Mouse (Mus musculus): ENCODE measurements around the gene Allc. TPM values are rescaled to one million over a fixed set of nuclear protein-coding genes. Genes with fewer than 3 reads are reported as not detected.

The Allc gene
- polyA plus RNA-seq, 1 experiment: not detected

GRCm38 (mm10) chr12:28617297-28617696 is 35.0 kb upstream of the Allc start:
- Histone ChIP-seq H3K4me3 (no peak overlapping the region), H3K4me2 (ENCODE audit: low read depth) (no peak overlapping the region), H3K79me2 (ENCODE audit: control insufficient read depth, insufficient read depth) (no peaks in the 10 kb centered on the region), H3ac (ENCODE audit: control insufficient read depth, insufficient read length) (no peak overlapping the region), H3K27me3 (ENCODE audit: control insufficient read depth, insufficient read depth, insufficient read length) (peaks cover 5% of the 10 kb centered on the region), H3K36me3 (ENCODE audit: control insufficient read depth, insufficient read depth) (no peaks in the 10 kb centered on the region)
- no peak for TF ChIP-seq CEBPB (IDR thresholded peaks at IDR 0.05; ENCODE audit: insufficient read depth, poor library complexity, severe bottlenecking)
- no peak for TF ChIP-seq MYOG (IDR thresholded peaks at IDR 0.05; ENCODE audit: control insufficient read depth in 1 of 3, insufficient read depth in 1 of 3, insufficient read length in 2 of 3, low read depth in 2 of 3)
- no peak for TF ChIP-seq SRF (IDR thresholded peaks at IDR 0.05; ENCODE audit: control insufficient read depth, insufficient read length, low read depth)
- TF ChIP-seq POLR2AphosphoS2 (IDR thresholded peaks at IDR 0.05; ENCODE audit: insufficient read length, low read depth): no peak
- TF ChIP-seq USF1 (IDR thresholded peaks at IDR 0.05; ENCODE audit: low read depth): no peak
- no peak for TF ChIP-seq MYOD1 (IDR thresholded peaks at IDR 0.05; ENCODE audit: control insufficient read depth in 1 of 3, insufficient read length in 2 of 3, low read depth in 2 of 3)
- no peak for TF ChIP-seq E2F4 (IDR thresholded peaks at IDR 0.05; ENCODE audit: insufficient read depth)
- TF ChIP-seq POLR2A (IDR thresholded peaks at IDR 0.05; ENCODE audit: insufficient read length, low read depth): no peak
- no peak for TF ChIP-seq TCF12 (IDR thresholded peaks at IDR 0.05; ENCODE audit: insufficient read depth, poor library complexity, severe bottlenecking)
- TF ChIP-seq MAX (IDR thresholded peaks at IDR 0.05; ENCODE audit: low read depth): no peak
- no peak for TF ChIP-seq REST (IDR thresholded peaks at IDR 0.05; ENCODE audit: insufficient read depth, insufficient read length)
- TF ChIP-seq TCF3 (IDR thresholded peaks at IDR 0.05; ENCODE audit: insufficient read length, low read depth): no peak

GRCm38 (mm10) chr12:28614401-28614800 is 32.1 kb upstream of the Allc start:
- Histone ChIP-seq H3K79me2 (ENCODE audit: control insufficient read depth, insufficient read depth) (no peaks in the 10 kb centered on the region), H3ac (ENCODE audit: control insufficient read depth, insufficient read length) (no peak overlapping the region), H3K4me2 (ENCODE audit: low read depth) (no peak overlapping the region), H3K4me3 (no peak overlapping the region), H3K27me3 (ENCODE audit: control insufficient read depth, insufficient read depth, insufficient read length) (no peaks in the 10 kb centered on the region), H3K36me3 (ENCODE audit: control insufficient read depth, insufficient read depth) (no peaks in the 10 kb centered on the region)
- TF ChIP-seq SRF (IDR thresholded peaks at IDR 0.05; ENCODE audit: control insufficient read depth, insufficient read length, low read depth) (no peak), MYOG (IDR thresholded peaks at IDR 0.05; ENCODE audit: control insufficient read depth in 1 of 3, insufficient read depth in 1 of 3, insufficient read length in 2 of 3, low read depth in 2 of 3) (no peak)

- H3K36me3 ChIP-seq (ENCODE audit: control insufficient read depth, insufficient read depth): no peaks in the 10 kb centered on the region
- H3K4me2 ChIP-seq (ENCODE audit: low read depth): no peak overlapping the region
- no peak overlapping the region for H3K4me3 ChIP-seq
- no peak overlapping the region for H3ac ChIP-seq (ENCODE audit: control insufficient read depth, insufficient read length)
- peaks cover 9% of the 10 kb centered on the region for H3K27me3 ChIP-seq (ENCODE audit: control insufficient read depth, insufficient read depth, insufficient read length)
- no peaks in the 10 kb centered on the region for H3K79me2 ChIP-seq (ENCODE audit: control insufficient read depth, insufficient read depth)
- no peak for TF ChIP-seq CEBPB (IDR thresholded peaks at IDR 0.05; ENCODE audit: insufficient read depth, poor library complexity, severe bottlenecking)
- TF ChIP-seq MYOD1 (IDR thresholded peaks at IDR 0.05; ENCODE audit: control insufficient read depth in 1 of 3, insufficient read length in 2 of 3, low read depth in 2 of 3): no peak
- TF ChIP-seq POLR2A (IDR thresholded peaks at IDR 0.05; ENCODE audit: insufficient read length, low read depth): no peak
Measured at GRCm38 (mm10) chr12:28612391-28612790, 30.1 kb upstream of the Allc start.

- H3K4me2 ChIP-seq (ENCODE audit: low read depth): no peak overlapping the region
- H3ac ChIP-seq (ENCODE audit: control insufficient read depth, insufficient read length): no peak overlapping the region
- no peaks in the 10 kb centered on the region for H3K36me3 ChIP-seq (ENCODE audit: control insufficient read depth, insufficient read depth)
- H3K79me2 ChIP-seq (ENCODE audit: control insufficient read depth, insufficient read depth): no peaks in the 10 kb centered on the region
- H3K27me3 ChIP-seq (ENCODE audit: control insufficient read depth, insufficient read depth, insufficient read length): peaks cover 14% of the 10 kb centered on the region
- TF ChIP-seq USF1 (IDR thresholded peaks at IDR 0.05; ENCODE audit: low read depth): no peak
- no peak for TF ChIP-seq TCF12 (IDR thresholded peaks at IDR 0.05; ENCODE audit: insufficient read depth, poor library complexity, severe bottlenecking)
- TF ChIP-seq REST (IDR thresholded peaks at IDR 0.05; ENCODE audit: insufficient read depth, insufficient read length): no peak
- no peak for TF ChIP-seq POLR2AphosphoS2 (IDR thresholded peaks at IDR 0.05; ENCODE audit: insufficient read length, low read depth)
- no peak for TF ChIP-seq SRF (IDR thresholded peaks at IDR 0.05; ENCODE audit: control insufficient read depth, insufficient read length, low read depth)
- no peak for TF ChIP-seq TCF3 (IDR thresholded peaks at IDR 0.05; ENCODE audit: insufficient read length, low read depth)
- TF ChIP-seq CEBPB (IDR thresholded peaks at IDR 0.05; ENCODE audit: insufficient read depth, poor library complexity, severe bottlenecking): no peak
- TF ChIP-seq MYOG (IDR thresholded peaks at IDR 0.05; ENCODE audit: control insufficient read depth in 1 of 3, insufficient read depth in 1 of 3, insufficient read length in 2 of 3, low read depth in 2 of 3): no peak
- no peak for TF ChIP-seq POLR2A (IDR thresholded peaks at IDR 0.05; ENCODE audit: insufficient read length, low read depth)
- TF ChIP-seq MAX (IDR thresholded peaks at IDR 0.05; ENCODE audit: low read depth): no peak
- TF ChIP-seq E2F4 (IDR thresholded peaks at IDR 0.05; ENCODE audit: insufficient read depth): no peak
- no peak for TF ChIP-seq MYOD1 (IDR thresholded peaks at IDR 0.05; ENCODE audit: control insufficient read depth in 1 of 3, insufficient read length in 2 of 3, low read depth in 2 of 3)
- H3K4me3 ChIP-seq: no peak overlapping the region
Measured at GRCm38 (mm10) chr12:28607546-28608305, 25.4 kb upstream of the Allc start.

- no peaks in the 10 kb centered on the region for H3K79me2 ChIP-seq (ENCODE audit: control insufficient read depth, insufficient read depth)
- TF ChIP-seq TCF12 (IDR thresholded peaks at IDR 0.05; ENCODE audit: insufficient read depth, poor library complexity, severe bottlenecking) (no peak), MYOD1 (IDR thresholded peaks at IDR 0.05; ENCODE audit: control insufficient read depth in 1 of 3, insufficient read length in 2 of 3, low read depth in 2 of 3) (no peak), MAX (IDR thresholded peaks at IDR 0.05; ENCODE audit: low read depth) (no peak), MYOG (IDR thresholded peaks at IDR 0.05; ENCODE audit: control insufficient read depth in 1 of 3, insufficient read depth in 1 of 3, insufficient read length in 2 of 3, low read depth in 2 of 3) (no peak), POLR2A (IDR thresholded peaks at IDR 0.05; ENCODE audit: insufficient read length, low read depth) (no peak), POLR2AphosphoS2 (IDR thresholded peaks at IDR 0.05; ENCODE audit: insufficient read length, low read depth) (no peak), USF1 (IDR thresholded peaks at IDR 0.05; ENCODE audit: low read depth) (no peak), REST (IDR thresholded peaks at IDR 0.05; ENCODE audit: insufficient read depth, insufficient read length) (no peak)
- peaks cover 32% of the 10 kb centered on the region for H3K27me3 ChIP-seq (ENCODE audit: control insufficient read depth, insufficient read depth, insufficient read length)
- H3K36me3 ChIP-seq (ENCODE audit: control insufficient read depth, insufficient read depth): no peaks in the 10 kb centered on the region
- H3K4me2 ChIP-seq (ENCODE audit: low read depth): no peak overlapping the region
- no peak overlapping the region for H3K4me3 ChIP-seq
- no peak overlapping the region for H3ac ChIP-seq (ENCODE audit: control insufficient read depth, insufficient read length)
Measured at GRCm38 (mm10) chr12:28603494-28603893, 21.2 kb upstream of the Allc start.

Data from myocyte (in vitro differentiated cells).